Mouse (Mus musculus) c-Kit-positive CD71-negative TER-119-negative erythroid progenitor cells, embryonic 14.5 days (primary cell): ENCODE results near the gene Fcrla.
"Not testable (repeated sequence)": the region's sequence is repeated elsewhere in the genome, so short reads cannot be mapped to it uniquely, and the experiment has no call there.

Source experiments
- DNase-seq: peaks from one replicate; pipeline ENCODE4 v3.0.0-alpha.2; 2013; ENCODE audit warnings: low read depth

Gene Fcrla

DNA sequence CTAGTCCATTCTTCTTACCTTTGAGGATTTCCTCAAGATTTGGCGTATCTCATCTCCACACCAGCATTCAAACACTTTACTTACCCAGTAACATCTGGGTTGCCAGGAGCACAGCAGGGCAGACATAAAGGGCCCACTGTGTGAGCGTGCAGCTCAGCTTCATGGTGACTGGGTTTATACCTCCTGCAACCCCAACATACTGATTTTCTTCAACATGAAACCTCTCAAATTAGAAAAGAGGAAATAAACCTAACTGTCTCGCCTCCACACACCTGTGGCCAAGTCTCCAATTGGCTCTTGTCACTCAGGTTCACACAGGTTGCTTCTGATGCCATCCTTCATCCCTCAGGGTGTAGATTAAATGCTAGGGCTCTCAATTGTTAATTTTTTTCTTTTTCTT is at the start of gene Fcrla:
Gene Fcrla, minus strand, starts transcription at position 206 of the 400 bp plus-strand sequence.
- DNase-seq, result no peak

DNA sequence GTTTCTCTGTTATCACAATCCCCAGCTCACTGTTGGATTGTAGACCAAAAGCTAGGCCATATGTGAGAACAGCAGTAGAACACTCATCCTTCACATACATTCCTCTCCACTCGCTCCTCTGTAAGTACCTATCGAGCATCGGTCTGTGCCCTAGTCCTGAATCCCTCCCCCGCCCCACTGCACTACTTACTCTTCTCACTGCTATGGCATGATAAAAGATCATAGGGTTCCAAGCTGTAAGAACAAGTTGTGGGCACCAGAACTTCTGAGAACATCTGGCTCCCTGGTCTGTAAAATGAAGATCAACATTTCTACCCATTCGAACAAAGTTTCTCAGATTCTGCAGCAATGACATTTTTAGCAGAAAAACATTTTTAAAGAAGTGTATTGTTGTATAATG is 49.1 kb upstream of the Fcrla start, which contains the start of gene Fcgr2b:
Gene Fcgr2b, minus strand, starts transcription at position 101 of the 400 bp plus-strand sequence.
- no peak for DNase-seq

DNA sequence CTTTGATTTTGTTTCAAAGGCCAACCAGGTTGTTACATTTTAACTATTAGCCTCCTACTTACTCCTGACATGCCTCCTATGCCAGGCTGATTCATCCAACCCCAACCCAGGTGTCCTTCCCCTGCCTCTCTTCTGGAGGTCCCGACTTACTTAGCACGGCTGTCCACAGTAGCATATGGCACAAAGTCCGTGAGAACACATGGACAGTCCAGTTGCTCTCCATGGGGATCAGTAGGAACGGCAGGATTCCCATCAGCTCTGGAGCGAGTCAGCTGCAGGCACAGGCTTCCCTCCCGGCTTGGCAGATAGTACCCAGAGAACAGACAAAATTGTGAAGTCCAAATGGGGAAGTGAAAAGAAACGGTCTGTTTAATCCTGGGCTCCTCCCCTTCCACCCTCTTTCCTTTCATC is 48.4 kb upstream of the Fcrla start:
- DNase-seq, result no peak

DNA sequence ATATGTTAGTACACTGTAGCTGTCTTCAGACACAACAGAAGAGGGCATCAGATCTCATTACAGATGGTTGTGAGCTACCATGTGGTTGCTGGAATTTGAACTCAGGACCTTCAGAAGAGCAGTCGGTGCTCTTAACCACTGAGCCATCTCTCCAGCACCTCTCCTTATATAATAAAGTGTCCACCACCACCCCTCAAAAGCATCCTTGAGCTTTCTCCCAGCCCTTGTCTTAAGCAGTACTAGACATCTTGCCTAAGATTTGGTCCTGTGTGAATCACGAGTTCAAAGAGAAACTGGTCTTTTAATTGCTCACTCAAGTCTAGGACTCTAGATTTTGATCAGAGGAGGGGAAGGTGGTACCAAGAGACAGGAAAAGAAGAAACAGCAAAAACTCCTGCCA is 48.0 kb upstream of the Fcrla start:
- not testable (repeated sequence) for DNase-seq

DNA sequence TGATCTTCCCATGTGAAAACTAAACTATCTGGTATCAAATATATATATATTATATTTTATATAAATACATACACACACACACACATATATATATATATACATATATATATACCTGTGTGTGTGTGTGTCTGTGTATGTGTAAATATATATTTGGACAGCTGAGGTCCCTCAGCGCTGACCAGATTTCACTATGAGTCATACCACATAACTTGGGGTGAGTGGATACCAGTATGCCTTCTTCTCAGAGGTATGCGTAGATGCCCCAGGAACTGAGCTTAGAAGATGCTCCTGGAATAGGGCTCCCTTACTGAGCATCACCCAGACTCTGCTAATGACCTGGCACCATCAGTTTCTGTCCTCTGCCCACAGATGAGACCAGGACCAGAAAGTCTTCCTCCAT is 47.4 kb upstream of the Fcrla start:
- DNase-seq, result no peak

DNA sequence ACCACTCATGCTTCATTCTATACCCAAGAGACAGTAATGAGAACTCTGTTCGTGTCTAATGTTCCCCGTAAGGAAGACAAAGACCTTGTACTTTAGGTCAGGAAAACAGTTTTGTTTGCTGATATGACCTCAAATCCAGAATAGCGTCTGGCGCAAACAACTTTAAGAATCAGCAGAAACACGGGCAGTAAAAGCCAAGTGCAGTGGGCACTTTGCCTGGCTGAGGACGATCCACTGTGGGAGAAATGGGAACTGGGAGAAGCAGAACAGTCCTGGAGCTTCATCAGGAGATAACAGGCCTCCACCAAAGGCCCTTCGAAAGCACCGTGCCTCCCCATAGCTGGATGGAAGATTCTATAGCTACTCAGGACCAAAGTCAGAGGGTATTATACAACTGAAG is 46.8 kb upstream of the Fcrla start:
- DNase-seq, result no peak

DNA sequence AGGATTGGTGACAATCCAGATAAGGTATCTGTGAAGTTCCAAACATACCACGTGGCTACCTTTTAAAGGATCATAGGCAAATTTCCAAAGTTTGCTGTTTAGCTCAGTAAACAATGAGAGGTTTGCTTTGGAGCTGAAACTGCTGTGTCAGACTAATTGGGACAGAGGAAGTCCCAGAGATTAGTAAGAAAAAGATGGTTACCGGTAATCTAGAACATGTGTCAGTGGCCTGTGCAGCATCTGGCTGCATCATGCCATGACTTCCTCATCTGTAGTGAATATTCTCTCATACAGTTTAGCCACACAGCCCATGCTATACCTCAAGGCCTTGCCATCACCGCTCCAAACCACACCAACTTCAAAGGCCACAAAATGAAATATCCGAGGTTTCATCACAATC is 45.6 kb upstream of the Fcrla start:
- no peak for DNase-seq

DNA sequence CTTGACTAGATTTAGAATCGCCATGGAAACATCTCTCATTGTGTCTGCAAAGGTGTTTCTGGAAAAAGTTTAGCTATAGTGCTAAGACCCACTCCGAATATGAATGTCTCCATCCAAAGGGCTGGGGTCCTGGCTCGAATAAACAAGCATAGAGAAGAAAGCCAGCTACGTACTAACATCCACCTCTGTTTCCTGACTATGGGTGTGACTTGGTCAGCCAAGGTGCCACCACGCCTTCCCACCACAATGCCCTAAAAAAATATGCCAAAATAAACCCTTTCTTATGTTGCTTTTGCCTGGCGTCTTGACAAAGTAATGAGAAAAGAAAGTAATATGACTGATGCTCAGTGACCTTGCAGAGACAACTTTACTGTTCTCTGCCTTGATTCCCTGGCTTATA is 45.1 kb upstream of the Fcrla start:
- no peak for DNase-seq

DNA sequence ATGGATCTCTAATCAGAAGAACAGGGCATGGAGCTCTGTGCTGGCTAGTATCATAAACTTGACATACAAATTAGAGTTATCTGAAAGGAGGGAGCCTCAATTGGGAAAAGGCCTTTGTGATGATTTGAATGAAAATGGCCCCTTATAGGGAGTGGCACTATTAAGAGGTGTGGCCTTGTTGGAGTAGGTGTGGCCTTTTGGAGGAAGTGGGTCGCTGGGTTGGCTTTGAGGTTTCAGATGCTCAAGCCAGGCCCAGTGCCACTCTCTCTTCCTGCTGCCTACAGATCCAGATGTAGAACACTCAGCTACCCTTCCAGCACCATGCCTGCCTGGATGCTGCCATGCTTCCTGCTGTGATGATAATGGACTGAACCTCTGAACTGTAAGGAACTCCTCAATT is 41.2 kb upstream of the Fcrla start:
- no peak for DNase-seq

DNA sequence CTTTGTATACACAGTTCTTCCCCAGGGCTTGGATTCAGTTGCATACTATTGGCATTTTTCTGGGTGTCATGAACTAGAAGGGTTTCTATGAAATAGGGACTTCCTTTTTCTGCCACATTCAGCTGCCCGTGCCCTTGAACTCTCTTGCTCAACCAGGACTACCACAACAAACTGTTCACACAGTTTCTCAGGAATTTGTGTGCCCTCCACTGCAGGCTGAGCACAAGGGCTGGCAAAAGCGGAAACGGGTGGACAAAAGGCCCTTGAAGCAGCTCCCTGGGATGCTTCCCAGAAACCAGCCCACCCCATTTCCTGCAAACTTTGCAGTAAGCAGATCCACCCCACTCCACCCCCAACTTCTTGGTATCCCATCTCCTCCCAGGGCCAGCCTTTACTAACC is 40.2 kb upstream of the Fcrla start:
- DNase-seq, result no peak

DNA sequence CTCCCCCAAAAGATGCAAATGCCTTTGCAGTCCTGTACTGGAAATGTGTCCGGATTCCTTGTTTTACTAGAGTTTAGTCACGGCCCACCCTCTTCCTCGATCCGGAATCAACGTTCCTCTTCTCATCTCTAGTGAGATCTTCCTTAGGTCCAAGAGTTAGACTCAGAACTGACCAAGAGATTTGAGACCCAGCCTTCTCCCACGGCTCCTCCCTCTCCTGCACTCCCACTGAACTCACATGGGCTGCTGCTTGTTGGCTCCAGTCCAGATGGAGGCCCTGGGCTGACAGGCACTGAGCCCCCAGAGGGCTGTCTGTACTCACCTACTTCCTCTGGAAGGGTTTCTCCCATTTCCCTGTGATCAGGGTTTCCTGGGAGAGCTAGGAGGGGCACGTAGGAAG is 35.7 kb upstream of the Fcrla start:
- no peak for DNase-seq

DNA sequence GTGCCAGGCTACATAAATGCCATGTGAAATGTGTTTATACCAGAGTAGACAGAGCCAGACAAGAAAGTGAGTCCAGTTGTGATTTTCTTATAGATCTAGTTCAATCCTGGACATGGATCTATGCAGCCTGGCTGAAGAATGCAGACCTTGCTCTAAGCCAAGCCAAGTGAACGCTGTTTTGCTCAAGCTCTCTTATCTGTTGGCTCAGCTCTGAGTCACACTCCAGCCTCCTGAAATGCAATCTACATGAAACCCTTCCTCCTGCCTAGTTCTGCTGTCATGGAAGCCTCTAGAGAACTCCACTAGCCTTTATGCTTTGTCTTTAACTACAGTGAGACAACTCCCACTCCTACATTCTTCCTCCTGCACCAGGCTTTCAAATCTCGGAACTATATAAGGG is 34.9 kb upstream of the Fcrla start:
- no peak for DNase-seq

DNA sequence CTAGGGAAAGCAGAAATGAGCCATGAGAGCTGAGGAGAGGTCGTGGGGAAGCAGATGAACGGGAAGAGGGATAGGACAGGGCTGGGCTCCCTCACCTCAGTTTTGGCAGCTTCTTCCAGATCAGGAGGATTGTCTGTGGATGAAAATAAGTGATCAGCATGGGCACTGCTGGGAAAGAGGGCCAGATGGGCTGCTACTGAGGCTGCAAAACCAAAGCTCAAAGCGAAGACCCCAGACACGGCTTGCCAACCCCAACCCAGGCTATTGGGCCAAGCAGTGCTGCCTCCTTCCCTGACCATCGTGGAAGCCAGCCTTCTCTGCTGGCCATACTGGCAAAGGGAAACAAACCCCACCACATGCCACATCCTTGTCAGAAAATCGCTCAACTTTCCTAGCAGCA is 33.7 kb upstream of the Fcrla start:
- DNase-seq, result no peak

DNA sequence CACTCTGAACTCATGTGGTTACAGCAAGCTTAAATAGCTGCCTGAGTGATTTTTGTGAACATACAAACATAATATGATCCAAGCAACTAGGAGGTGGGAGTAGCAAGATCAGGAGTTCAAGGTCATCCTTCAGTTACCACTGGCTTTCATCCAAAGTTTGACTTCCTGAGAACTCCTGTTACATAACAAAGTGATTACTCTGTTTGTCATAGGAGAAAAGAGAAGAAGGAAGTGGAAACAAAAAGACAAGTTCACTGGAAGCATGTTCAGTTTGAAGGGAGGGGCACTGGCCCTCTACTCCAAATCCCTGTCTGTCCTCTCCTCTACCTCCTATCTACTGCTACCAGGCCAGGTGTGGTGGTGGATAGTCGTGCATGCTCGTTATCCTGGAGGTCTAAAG is 32.4 kb upstream of the Fcrla start:
- no peak for DNase-seq

DNA sequence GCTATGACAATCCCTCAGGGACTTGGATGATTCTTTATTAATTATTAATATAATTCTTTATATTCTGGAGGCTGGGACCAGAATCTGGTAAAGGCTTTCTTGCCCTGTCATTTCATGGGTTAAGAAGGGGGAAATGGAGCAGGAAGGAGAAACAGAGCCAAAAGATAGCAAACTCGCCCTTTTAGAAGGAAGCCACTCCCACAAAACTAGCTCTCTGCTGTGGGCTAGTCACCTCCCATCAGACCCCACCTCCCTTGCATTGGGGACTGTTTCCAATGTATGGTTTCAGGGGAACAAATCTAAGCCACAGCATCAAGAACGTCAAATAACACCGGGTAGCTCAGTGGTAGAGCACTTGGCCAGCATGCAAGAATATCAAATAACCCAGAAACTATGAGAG is 30.8 kb upstream of the Fcrla start:
- DNase-seq, result no peak

DNA sequence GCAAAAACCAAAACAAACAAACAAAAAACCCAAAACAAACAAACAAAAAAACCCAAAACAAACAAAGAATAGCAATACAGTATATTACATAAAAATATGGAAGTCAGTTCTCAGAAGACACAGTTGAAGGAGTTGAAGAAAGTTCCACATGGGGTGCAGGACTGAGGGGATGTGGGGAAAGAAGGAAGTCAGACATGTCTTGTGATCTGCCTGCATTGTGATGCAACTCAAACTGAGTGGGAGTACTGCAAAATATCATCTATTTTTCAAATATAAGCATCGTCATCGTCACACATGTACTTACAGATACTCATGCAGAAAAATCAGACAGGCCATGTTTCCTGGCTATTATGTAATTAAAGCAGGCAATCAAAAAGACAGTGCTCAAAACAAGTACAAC is 25.8 kb upstream of the Fcrla start:
- DNase-seq, result no peak

DNA sequence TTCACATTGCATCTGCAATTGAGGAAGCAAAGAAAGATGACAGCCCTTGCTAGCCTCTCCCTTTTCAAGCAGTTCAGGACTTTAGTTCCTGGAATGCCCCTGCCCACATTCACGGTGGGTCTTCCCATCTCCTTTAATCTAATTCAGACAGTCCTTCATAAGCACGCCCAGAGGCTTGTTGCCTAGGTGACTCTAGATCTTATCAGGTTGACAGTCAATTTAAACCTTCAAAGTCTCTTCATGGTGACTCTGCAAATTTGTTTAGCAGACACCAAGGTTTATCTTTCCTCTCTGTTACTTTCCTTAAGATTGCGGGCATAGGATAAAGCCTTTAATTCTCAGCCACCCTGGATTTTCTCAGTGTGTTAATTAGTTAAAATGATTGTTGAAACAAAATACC is 23.4 kb upstream of the Fcrla start:
- no peak for DNase-seq

DNA sequence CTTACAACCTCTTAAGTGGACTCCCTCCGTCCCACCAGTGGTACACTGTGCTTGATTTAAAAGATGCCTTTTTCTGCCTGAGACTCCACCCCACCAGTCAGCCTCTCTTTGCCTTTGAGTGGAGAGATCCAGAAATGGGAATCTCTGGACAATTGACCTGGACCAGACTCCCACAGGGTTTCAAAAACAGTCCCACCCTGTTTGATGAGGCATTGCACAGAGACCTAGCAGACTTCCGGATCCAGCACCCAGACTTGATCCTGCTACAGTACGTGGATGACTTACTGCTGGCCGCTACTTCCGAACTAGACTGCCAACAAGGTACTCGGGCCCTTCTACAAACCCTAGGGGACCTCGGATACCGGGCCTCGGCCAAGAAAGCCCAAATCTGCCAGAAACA is 17.5 kb upstream of the Fcrla start:
- not testable (repeated sequence) for DNase-seq

DNA sequence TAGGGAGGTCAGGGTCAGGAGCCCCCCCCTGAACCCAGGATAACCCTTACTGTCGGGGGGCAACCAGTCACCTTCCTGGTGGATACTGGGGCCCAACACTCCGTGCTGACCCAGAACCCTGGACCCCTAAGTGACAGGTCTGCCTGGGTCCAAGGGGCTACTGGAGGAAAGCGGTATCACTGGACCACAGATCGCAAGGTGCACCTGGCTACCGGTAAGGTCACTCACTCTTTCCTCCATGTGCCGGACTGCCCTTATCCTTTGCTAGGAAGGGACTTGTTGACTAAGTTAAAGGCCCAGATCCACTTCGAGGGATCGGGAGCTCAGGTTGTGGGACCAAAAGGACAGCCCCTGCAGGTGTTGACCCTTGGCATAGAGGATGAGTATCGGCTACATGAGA is 16.8 kb upstream of the Fcrla start:
- DNase-seq, result not testable (repeated sequence)

DNA sequence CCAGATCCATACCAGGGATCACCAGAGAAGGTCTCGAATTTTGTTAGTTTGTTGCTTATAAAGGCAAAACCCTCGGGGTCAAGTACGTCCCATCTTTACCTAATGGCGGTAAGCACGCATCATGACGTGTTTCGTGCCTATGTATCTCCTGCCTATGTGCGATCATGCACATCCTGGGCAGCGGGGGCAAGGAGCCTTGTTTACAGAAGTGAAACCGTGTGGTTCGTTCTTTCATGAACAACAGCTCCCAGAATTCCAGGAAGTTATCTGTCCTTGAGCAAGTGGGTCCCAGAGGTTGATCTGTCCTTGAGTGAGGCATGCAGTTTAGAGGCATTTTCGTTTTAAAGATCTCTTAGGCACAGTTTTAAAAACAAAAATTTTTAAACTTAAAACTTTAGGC is 11.9 kb upstream of the Fcrla start:
- DNase-seq, result no peak

DNA sequence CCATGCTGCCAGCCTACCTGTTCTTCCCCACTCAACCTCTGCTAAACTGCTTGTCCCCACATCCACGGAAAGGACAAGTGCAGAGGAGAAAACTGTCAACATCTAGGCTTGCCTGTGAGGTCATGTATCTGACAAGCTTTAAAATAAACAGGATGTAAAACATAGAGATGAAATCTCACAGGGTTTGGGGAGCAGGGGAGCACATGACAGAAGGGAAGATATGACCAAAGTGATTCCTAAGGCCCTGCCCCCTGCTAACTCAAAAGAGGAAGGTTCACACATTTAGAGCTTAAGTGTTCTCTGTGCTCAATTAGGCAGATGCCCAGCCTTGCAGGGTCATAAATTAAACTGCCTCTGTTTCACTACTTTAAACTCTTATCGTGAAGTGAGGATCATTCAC is 7.0 kb upstream of the Fcrla start:
- no peak for DNase-seq

DNA sequence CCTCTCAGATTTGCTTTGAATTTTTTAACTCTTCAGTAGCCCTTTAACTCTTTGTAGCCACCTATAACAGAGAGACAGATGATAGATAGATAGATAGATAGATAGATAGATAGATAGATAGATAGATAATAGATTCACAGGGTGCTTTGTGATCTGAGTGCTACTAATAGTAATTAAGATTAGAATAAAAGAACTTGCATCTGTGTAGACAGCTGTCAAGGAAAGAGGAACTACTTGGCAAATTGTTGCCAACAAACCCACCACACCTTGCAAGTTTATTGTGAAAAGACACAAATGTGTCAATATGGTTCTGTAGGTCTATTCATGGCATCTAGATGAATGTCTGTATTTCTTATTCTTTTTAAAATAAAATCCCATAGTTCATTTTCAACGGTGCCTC is 6.6 kb upstream of the Fcrla start:
- no peak for DNase-seq

DNA sequence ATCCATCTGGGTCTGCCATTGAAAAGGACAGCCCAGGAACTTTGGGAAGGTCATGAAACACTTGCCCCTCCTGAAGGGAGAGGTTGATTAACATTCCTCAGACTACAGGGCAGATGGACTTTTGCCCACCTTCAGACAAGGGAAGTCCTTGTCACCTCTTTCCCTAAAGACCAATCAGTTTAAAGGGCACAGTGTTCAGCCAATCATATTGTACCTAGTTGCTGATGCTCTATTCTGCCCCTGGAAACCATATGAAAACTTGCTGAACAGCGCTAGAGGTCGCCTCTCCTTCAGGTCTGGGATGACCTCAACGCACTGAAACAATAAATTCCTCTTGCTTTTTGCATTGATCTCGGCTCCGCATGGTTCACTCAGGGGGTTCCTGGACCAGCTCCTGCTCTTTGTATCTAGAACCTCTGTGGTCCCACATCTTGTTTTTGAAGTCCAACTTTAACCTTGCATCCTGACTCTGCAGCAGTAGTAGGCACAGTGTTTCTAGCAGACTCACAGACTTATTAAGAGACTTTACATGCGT is 6.1 kb upstream of the Fcrla start:
- no peak for DNase-seq

DNA sequence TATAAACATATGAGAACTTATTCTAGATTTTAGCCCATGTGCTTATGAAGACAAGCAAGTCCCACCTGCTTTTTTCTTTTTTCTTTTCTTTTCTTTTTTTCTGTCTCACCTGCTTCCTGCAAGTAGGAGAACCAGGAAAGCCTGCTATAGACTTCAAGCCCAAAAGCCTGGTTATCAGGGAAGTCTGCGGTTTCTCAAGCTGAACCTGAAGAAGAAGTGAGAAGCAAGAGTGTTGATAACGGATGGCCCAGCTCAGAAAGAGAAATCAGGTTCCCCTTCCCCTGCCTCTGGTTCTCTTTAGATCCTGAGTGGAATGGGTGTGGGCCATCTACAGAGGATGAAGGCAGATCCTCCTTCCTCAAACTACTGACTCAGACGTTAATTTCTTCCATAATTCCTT is 4.7 kb upstream of the Fcrla start:
- no peak for DNase-seq

DNA sequence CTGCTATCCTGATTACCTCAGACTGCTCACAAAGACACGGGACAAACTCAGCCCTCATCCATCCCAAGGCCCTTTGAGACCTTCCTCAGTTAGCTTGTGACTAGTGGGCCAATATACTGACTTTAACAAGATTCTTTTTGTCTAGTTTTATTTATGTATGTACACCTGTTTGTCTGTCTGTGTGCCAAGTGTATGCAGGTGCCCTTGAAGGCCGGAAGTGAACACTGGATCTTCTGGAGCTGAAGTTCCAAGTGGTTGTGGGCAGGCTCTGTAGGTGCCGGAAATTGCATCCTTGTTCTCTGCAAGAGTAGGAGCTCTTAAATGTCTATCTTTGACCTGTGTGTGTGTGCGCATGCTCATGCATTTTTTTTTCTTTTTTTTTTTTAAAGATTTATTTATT is 1.9 kb upstream of the Fcrla start:
- no peak for DNase-seq
